Mouse (Mus musculus) heart, embryonic 12.5 days (tissue): ENCODE data around the gene Lamc3. TPM values are rescaled to one million over a fixed set of nuclear protein-coding genes. Genes with fewer than 3 reads are reported as not detected.

Experiments
- ATAC-seq: fragments of 200-750 bp; cut with Nextera tagmentation; 2 replicates; pipeline ENCODE4 v1.8.0; 2017; ENCODE audit warnings: moderate TSS enrichment, moderate library complexity; ENCODE audit not compliant: insufficient number of reproducible peaks, low FRiP score
- H3K27ac ChIP-seq: fragments of 300-500 bp; sonication (generic); 2 replicates; pipeline ENCODE4 v1.5.1; 2016; ENCODE audit warnings: mild to moderate bottlenecking, moderate library complexity; ENCODE audit not compliant: poor library complexity, severe bottlenecking
- H3K27me3 ChIP-seq: fragments of 300-500 bp; sonication (generic); replicated peaks from 2 replicates; pipeline ENCODE4 v1.6.1; 2016; ENCODE audit warnings: mild to moderate bottlenecking, moderate library complexity
- H3K36me3 ChIP-seq: fragments of 300-500 bp; sonication (generic); 2 replicates; pipeline ENCODE4 v1.6.1; 2016; ENCODE audit warnings: mild to moderate bottlenecking, moderate library complexity
- H3K4me1 ChIP-seq: fragments of 300-500 bp; sonication (generic); replicated peaks from 2 replicates; pipeline ENCODE4 v1.6.1; 2016; ENCODE audit warnings: mild to moderate bottlenecking
- H3K4me2 ChIP-seq: fragments of 300-500 bp; sonication (generic); 2 replicates; pipeline ENCODE4 v1.6.1; 2016; ENCODE audit warnings: mild to moderate bottlenecking, moderate library complexity
- H3K4me3 ChIP-seq: fragments of 300-500 bp; sonication (generic); 2 replicates; pipeline ENCODE4 v1.5.1; 2016; ENCODE audit warnings: mild to moderate bottlenecking
- H3K9ac ChIP-seq: fragments of 300-500 bp; sonication (generic); 2 replicates; pipeline ENCODE4 v1.6.1; 2016; ENCODE audit warnings: mild to moderate bottlenecking, moderate library complexity
- H3K9me3 ChIP-seq: fragments of 300-500 bp; sonication (generic); replicated peaks from 2 replicates; pipeline ENCODE4 v1.6.1; 2016; ENCODE audit warnings: mild to moderate bottlenecking, moderate library complexity
- WGBS: fragments of 180-500 bp; shearing (Covaris S2); methylation state at CpG from one replicate; pipeline ENCODE4 v1.1.7; 2016; 5-methylcytosine and 5-hydroxymethylcytosine counted together
- polyA plus RNA-seq: library from polyadenylated mRNA; unstranded; fragments of >200 nt; fragmentation: Nextera tagmentation; extraction: Ambion mirVana; gene quantifications from 2 replicates; pipeline ENCODE4 v1.2.1, GENCODE M21; 2016

Lamc3 gene
- polyA plus RNA-seq, 1 experiment from 2014 or later, result 1.3 TPM

GRCm38 (mm10) chr2:31954779-31955181 is 67.7 kb downstream of the Lamc3 start:
- H3K27me3 ChIP-seq, result no peaks in the 10 kb centered on the region
- ATAC-seq, result no peak
- H3K4me3 ChIP-seq, result no peak overlapping the region
- 0 out of 2 replicates have a peak overlapping the region, but pooled peaks have one; percentile 18 for H3K4me2 ChIP-seq
- peaks cover 55% of the 10 kb centered on the region for H3K4me1 ChIP-seq
- 61% methylated on average over 9 of the region's 9 CpGs for WGBS
- peaks cover 11% of the 10 kb centered on the region; the same call in 1 of the 2 replicates for H3K36me3 ChIP-seq
- peak overlapping the region; percentile 88 for H3K27ac ChIP-seq
- H3K9ac ChIP-seq, result peak overlapping the region; percentile 44
- no peaks in the 10 kb centered on the region for H3K9me3 ChIP-seq

GRCm38 (mm10) chr2:31955686-31956085 is 68.6 kb downstream of the Lamc3 start:
- Histone ChIP-seq H3K36me3 (peaks cover 16% of the 10 kb centered on the region; the same call in 1 of the 2 replicates), H3K4me3 (no peak overlapping the region), H3K9me3 (no peaks in the 10 kb centered on the region), H3K27me3 (no peaks in the 10 kb centered on the region), H3K4me2 (no peak overlapping the region), H3K9ac (no peak overlapping the region), H3K4me1 (peaks cover 50% of the 10 kb centered on the region), H3K27ac (no peak overlapping the region)
- 93% methylated on average over 5 of the region's 5 CpGs for WGBS
- no peak for ATAC-seq

GRCm38 (mm10) chr2:31957211-31957610 is 70.1 kb downstream of the Lamc3 start:
- Histone ChIP-seq H3K4me1 (peaks cover 44% of the 10 kb centered on the region), H3K36me3 (peaks cover 16% of the 10 kb centered on the region; the same call in 1 of the 2 replicates)
- 87% methylated on average over 10 of the region's 10 CpGs for WGBS

GRCm38 (mm10) chr2:31960986-31961385 is 73.9 kb downstream of the Lamc3 start:
- no peak for ATAC-seq
- peaks cover 22% of the 10 kb centered on the region; the same call in 1 of the 2 replicates for H3K36me3 ChIP-seq
- H3K4me3 ChIP-seq, result no peak overlapping the region
- H3K4me1 ChIP-seq, result peaks cover 24% of the 10 kb centered on the region
- H3K4me2 ChIP-seq, result no peak overlapping the region
- H3K27me3 ChIP-seq, result no peaks in the 10 kb centered on the region
- H3K9ac ChIP-seq, result no peak overlapping the region
- H3K27ac ChIP-seq, result no peak overlapping the region
- H3K9me3 ChIP-seq, result no peaks in the 10 kb centered on the region
- WGBS, result 93% methylated on average over 8 of the region's 8 CpGs

More at GRCm38 (mm10) chr2:31957211-31957610, 70.1 kb downstream of the Lamc3 start:
- Histone ChIP-seq H3K27me3 (no peaks in the 10 kb centered on the region), H3K4me3 (no peak overlapping the region), H3K27ac (no peak overlapping the region), H3K4me2 (no peak overlapping the region), H3K9me3 (no peaks in the 10 kb centered on the region), H3K9ac (no peak overlapping the region)
- ATAC-seq, result no peak

- Histone ChIP-seq H3K4me3 (no peak overlapping the region), H3K27me3 (no peaks in the 10 kb centered on the region), H3K9me3 (no peaks in the 10 kb centered on the region), H3K4me1 (peaks cover 22% of the 10 kb centered on the region; the same call in 1 of the 2 replicates), H3K4me2 (no peak overlapping the region), H3K9ac (no peak overlapping the region), H3K27ac (no peak overlapping the region), H3K36me3 (peaks cover 24% of the 10 kb centered on the region; the same call in 1 of the 2 replicates)
- WGBS, result 77% methylated on average over 4 of the region's 4 CpGs
- no peak for ATAC-seq
Measured at GRCm38 (mm10) chr2:31961791-31962222, 74.7 kb downstream of the Lamc3 start.

GRCm38 (mm10) chr2:31962501-31963224 is 75.6 kb downstream of the Lamc3 start:
- no peak for ATAC-seq
- H3K4me2 ChIP-seq, result no peak overlapping the region

GRCm38 (mm10) chr2:31963491-31963890 is 76.4 kb downstream of the Lamc3 start:
- H3K9ac ChIP-seq, result no peak overlapping the region

More at GRCm38 (mm10) chr2:31962501-31963224, 75.6 kb downstream of the Lamc3 start:
- peaks cover 22% of the 10 kb centered on the region; the same call in 1 of the 2 replicates for H3K4me1 ChIP-seq
- WGBS, result 68% methylated on average over 8 of the region's 8 CpGs
- no peaks in the 10 kb centered on the region for H3K27me3 ChIP-seq
- H3K36me3 ChIP-seq, result peaks cover 26% of the 10 kb centered on the region; the same call in 1 of the 2 replicates
- H3K9ac ChIP-seq, result no peak overlapping the region
- no peak overlapping the region for H3K4me3 ChIP-seq
- no peak overlapping the region for H3K27ac ChIP-seq
- no peaks in the 10 kb centered on the region for H3K9me3 ChIP-seq

GRCm38 (mm10) chr2:31964191-31964590 is 77.1 kb downstream of the Lamc3 start:
- Histone ChIP-seq H3K27me3 (no peaks in the 10 kb centered on the region), H3K4me3 (no peak overlapping the region), H3K4me1 (peaks cover 17% of the 10 kb centered on the region; the same call in 1 of the 2 replicates), H3K27ac (no peak overlapping the region), H3K9me3 (no peaks in the 10 kb centered on the region), H3K4me2 (no peak overlapping the region), H3K36me3 (peaks cover 33% of the 10 kb centered on the region; the same call in 1 of the 2 replicates), H3K9ac (no peak overlapping the region)
- ATAC-seq, result no peak
- 94% methylated on average over 3 of the region's 3 CpGs for WGBS

More at GRCm38 (mm10) chr2:31963491-31963890, 76.4 kb downstream of the Lamc3 start:
- no peak overlapping the region for H3K4me2 ChIP-seq
- peaks cover 17% of the 10 kb centered on the region; the same call in 1 of the 2 replicates for H3K4me1 ChIP-seq
- no peak overlapping the region for H3K4me3 ChIP-seq
- no peak overlapping the region for H3K27ac ChIP-seq
- no peak for ATAC-seq
- WGBS, result 79% methylated on average over 7 of the region's 7 CpGs
- no peaks in the 10 kb centered on the region for H3K9me3 ChIP-seq
- peaks cover 33% of the 10 kb centered on the region; the same call in 1 of the 2 replicates for H3K36me3 ChIP-seq
- no peaks in the 10 kb centered on the region for H3K27me3 ChIP-seq

GRCm38 (mm10) chr2:31965110-31965509 is 78.0 kb downstream of the Lamc3 start:
- Histone ChIP-seq H3K4me3 (no peak overlapping the region), H3K27me3 (no peaks in the 10 kb centered on the region), H3K36me3 (peaks cover 38% of the 10 kb centered on the region; the same call in 1 of the 2 replicates), H3K27ac (no peak overlapping the region), H3K9me3 (no peaks in the 10 kb centered on the region), H3K9ac (no peak overlapping the region), H3K4me2 (no peak overlapping the region), H3K4me1 (peaks cover 14% of the 10 kb centered on the region; the same call in 1 of the 2 replicates)
- no peak for ATAC-seq

GRCm38 (mm10) chr2:31966801-31967200 is 79.7 kb downstream of the Lamc3 start:
- H3K27me3 ChIP-seq, result no peaks in the 10 kb centered on the region

GRCm38 (mm10) chr2:31972589-31972988 is 85.5 kb downstream of the Lamc3 start:
- Histone ChIP-seq H3K4me3 (no peak overlapping the region), H3K27me3 (no peaks in the 10 kb centered on the region), H3K36me3 (peaks cover 51% of the 10 kb centered on the region), H3K9me3 (no peaks in the 10 kb centered on the region), H3K9ac (no peak overlapping the region), H3K4me1 (peaks cover 9% of the 10 kb centered on the region), H3K27ac (no peak overlapping the region), H3K4me2 (no peak overlapping the region)
- ATAC-seq, result no peak
- WGBS, result 75% methylated on average over 4 of the region's 4 CpGs

More at GRCm38 (mm10) chr2:31966801-31967200, 79.7 kb downstream of the Lamc3 start:
- WGBS, result 60% methylated on average over 8 of the region's 8 CpGs
- H3K4me1 ChIP-seq, result peaks cover 13% of the 10 kb centered on the region; the same call in 1 of the 2 replicates
- no peak overlapping the region for H3K4me2 ChIP-seq
- no peak overlapping the region for H3K4me3 ChIP-seq
- no peaks in the 10 kb centered on the region for H3K9me3 ChIP-seq
- peaks cover 49% of the 10 kb centered on the region for H3K36me3 ChIP-seq
- 0 out of 2 replicates have a peak overlapping the region, but pooled peaks have one; percentile 6 for H3K27ac ChIP-seq
- ATAC-seq, result no peak
- H3K9ac ChIP-seq, result no peak overlapping the region
